Mouse (Mus musculus) cerebellum, postnatal 10 days (tissue): ENCODE data around the gene Gpr183.

Source experiments
- DNase-seq, 2 experiments: peaks; one replicate each; pipeline ENCODE4 v3.0.0; 2021; ENCODE audit warnings: mixed read lengths in 2 of 2

Gpr183 gene

DNA sequence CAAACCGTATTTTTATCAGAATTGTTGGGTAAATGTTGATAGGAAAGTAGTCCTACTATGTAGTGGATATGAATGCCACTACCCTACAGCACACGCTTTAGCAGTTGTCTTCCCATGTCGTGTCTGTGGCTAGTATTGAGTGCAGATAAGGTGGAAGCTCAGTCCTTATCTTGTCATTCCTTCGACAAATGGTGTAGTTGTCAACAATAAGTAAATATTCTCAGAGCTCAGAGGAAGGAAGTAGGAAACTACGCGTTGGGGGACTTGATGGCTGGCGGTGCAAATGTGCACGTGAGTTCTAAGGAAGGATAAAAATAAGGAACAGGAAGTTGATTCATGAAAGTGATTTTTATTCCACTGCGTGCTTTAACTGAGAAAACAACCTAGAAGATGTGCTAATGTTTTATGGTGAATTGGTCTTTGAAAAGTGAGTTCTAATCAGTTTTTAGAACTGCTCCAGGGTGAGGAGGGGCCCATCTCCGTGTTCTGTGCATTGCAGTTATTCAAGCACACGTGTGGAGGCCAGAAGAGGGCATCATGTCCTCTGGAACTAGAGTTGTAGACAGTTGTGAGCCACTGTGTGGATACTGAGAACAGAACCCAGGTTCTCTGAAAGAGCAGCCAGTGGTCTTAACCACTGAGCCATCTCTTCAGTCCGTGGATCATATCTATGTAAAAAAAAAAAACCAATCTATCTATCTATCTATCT is 35.6 kb downstream of the Gpr183 start:
- DNase-seq: no peak

DNA sequence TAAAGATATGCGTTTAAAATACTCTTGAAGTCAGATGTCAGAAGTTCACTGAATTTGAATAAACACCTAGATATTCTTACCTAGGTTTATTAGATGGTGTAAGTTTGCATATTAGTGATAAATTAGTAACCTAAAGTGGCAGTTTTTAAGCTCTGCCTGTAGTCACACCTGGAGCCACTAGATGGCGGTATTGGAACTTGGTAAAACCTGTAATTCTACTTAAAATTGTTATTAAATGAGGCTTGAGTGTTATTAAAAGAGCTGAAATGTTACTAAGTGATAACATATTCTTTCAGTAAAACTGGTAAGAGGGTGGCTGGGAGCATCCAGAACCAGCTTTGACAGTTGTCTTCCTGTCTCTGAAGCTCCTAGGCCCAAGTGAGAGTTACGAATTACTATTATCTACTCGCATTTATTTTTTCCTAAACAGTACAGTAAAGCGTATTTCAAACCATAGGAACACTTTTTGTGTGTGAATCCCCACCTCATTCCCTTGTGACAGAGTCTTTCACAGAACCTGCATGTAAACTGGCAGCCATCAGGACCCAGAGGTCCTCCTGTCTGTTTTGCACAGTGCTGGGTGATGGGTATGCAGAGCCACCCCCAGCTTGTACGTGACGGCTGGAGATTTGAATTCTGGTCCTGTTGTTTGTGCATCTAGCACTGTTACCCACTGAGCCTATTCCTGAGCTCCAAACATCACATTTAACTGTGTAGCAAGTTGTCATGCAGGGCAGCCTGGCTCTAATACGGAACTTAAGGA is 36.4 kb downstream of the Gpr183 start:
- peak; percentile 67 to 82 for DNase-seq

DNA sequence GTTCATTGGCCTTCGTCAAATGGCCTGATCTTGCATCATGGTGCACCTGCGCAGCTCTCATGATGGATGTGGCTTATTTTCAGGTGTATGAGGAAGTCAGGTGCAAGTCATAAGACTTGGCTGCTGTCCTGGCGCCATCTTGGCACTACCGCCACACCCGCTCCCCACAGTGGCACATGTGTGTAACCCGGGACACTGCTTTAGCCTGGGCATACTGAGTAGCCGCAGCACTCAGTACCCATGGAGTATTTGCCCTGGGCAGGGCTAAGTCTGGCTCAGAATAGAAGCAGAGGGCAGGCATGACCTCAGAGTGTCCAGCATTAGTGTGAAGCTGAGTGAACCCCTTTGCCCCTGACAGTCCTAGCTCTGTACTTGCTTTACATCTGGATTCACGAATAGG is 37.5 kb downstream of the Gpr183 start:
- DNase-seq: no peak

DNA sequence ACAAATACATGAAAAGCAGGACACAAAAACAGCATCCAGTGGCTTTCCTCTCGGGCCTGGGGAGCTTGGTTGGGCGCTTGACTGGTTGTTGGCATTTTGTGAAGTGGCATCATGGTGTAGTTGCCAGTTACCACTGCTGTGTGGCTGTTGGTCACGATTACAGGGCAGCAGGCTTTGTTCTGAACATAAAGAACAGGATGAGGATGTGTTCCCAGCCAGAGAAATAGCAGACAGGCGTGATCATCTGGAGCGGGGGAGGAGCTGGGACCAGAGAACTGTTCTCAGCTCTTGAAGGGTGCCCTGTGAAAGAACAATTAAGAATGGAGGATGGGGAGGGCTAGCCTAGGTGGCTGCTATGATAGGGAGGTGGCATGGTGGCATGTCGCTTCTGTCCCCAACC is 38.1 kb downstream of the Gpr183 start:
- DNase-seq: no peak

DNA sequence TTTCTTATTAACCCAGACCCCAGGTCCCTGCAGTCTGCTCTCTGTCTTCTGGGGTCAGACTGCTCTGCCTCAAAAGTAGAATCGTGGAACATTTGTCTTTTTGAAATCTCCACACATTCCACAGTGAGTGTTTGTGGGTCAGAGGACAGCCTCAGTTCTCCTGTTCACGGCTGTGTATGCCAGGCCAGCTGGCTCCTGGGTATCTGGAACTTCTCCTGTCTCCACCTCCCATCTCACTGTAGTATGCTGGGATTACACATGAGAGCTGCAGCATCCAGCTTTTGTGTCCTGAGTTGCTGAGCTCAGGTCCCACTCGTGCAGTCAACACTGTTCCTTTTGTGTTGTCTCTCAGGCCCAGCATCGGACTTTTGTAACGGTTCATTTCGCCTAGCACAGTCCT is 40.1 kb downstream of the Gpr183 start:
- no peak for DNase-seq

DNA sequence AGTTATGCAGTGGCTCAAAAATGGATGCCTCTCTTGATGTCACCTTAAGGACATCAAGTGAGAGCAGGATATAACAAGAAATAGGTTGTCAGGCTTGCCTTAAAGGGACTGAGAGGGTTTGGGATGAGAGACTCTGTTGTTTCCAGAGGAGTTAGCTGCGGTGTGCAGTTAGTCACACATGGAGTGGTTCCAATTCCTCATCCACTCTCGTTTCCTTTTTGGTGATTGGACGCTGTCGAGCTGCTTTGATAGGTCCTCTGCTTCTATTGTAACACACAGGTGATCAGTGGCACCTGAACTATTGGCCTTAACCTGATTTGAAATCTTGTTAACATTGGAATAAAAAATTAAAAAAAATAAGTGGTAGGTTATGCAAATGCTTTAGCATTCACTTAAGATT is 42.3 kb downstream of the Gpr183 start:
- DNase-seq: no peak

DNA sequence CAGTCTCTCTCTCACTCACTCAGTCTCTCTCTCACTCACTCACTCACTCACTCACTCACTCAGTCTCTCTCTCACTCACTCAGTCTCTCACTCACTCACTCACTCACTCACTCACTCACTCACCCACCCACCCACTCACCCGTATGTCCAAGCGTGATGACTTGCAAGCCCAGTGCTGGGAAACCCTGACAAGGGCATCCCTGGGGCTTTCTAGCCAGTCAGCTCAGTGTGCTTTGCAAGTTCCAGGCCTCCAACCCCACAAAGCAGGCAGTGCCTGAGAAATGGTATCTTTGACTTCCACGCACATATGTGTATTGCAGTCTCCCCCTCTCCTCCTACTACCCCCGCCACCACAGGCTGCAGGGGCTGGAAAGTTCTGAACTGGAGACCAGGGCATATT is 43.0 kb downstream of the Gpr183 start:
- no peak for DNase-seq

DNA sequence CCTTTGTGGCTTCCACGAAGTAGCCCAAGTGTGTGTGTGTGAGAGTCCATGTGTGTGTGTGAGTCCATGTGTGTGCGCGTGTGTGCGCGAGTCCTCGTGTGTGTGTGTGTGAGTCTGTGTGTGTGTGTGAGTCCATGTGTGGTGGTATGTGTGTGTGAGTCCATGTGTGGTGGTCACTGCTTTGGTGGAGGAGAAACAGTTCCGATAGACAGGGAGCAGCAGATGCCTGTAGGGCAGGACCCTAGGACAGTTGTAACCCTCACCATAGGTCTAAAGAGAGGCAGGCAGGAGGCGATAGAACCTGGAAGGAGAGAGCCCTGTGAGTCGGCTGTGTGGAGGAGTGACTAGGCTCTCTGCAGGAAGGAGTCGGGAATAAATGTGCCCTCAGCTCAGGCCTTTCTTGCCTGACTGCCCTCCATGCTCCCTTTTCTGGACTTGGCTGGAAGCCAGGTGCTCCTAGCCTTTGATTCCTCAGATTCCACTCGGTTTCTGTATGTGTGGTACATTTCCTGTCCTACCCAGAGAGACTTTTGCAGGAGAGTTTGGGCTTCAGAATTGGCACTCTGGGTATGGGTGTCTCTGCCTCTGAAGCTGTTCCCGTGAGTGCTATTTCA is 44.4 kb downstream of the Gpr183 start:
- peak; percentile 28 to 30 for DNase-seq

DNA sequence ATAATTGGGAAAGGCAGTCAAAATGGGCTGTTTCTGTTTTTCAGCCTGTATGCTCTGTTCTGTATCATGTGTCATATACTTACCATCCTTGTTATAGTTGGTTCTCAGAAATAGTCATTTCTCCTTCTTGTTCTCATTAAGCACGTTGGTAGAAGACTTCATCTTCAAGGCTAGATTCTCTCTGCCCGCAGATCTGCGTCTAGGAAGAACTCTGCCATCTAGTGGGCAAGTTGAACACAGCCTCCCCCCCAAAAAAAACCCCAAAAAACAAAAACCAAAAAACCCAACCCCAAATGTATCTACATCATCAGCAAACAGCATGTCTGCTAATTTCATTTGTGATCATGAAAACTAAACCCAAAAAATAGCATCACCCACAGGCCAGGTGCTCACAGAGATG is 45.2 kb downstream of the Gpr183 start:
- DNase-seq: peak; percentile 20 to 54

DNA sequence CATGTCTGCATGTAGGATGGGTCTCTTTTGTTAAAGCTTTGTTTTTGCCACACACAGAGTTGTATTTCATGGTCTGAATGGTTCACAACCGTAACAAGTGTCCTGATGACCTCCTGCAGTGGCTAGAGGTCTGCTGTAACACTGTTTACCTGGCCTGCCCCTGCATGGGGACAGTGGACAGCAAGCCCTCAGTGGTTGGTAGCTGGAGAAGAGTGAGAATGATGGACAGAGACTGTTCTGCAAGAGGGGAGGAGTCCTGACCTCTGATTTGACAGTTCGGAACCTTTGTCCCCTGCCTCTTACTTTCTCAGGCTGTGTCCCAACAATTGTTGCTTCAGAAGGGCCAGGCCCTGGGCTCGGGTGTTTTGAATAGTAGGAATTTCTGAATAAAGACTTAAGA is 46.7 kb downstream of the Gpr183 start:
- no peak for DNase-seq

DNA sequence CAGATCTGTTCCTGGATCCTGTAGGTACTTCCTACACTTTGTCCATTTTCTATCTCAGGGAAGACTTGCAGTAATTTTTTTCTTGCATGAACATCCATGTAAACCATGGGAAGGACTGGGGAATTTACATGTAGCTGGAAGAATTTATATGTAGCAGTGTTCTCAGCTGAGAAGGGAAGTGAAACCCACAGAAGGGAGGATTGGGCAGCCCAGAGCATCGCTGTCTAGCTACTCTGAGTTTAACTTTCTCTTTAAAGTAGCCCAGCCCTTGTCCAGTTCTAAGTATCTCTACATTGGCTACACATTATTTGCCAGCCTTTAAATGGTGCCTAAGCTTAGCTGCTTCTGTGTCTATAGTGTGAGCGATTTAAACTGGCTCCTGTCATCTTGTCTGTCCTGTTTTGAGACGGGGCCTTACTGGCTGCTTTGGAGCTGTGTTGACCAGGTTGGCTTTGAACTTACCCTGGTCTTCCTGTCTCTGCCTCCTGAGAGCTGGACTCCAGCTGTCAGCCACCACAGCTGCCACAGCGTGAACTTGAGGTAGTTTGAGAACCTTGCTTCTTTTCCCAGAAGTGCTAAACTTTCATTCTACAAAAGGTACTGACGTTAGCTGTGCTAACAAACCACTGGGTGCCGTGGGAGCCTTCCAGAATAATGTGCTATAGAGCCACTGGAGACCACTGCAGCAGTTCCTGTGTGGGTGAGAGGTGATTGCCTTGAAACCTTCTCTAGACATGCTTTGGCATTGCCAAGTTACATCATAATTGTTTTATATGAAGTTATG is 48.5 kb downstream of the Gpr183 start:
- no peak for DNase-seq

DNA sequence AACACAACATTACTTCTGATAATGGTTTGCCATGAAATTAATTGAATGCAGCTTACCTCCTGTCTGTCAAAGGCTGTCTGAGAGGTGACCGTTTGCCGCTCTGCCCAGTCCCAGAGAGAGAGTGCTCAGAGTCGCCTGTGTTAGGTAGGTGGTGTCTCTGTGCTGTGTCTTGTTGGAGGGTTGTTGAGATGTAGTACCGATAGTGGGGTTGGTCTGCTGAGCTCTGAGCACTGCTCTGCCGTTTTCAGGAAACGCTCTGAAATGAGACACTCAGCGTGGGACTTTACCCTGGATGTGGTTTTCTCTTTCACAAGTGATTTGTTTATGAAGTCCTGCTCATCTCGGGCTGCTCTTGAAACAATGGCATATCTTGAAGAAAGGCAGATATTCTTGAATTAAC is 49.4 kb downstream of the Gpr183 start, which contains the start of gene Gpr18:
Gene Gpr18, minus strand, starts transcription at position 161 of the 400 bp plus-strand sequence.
- DNase-seq: no peak

DNA sequence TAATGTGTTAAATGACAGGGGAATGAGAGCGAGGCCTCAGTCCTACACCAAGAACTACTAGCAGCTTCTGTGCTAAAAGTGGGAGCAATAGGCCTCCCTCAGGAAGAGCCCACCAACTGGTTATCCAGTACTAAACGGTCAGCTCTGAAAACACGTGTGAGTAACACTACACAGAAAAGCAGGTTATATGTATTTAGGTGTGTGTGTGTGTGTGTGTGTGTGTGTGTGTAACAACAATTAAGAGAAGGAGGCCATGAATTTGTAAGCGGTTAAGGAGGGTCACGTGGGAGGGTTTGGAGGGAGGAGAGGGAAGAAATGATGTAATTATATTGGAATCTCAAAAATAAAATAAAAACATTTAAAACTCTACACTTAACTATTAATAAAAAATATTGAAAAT is 49.9 kb downstream of the Gpr183 start:
- DNase-seq: no peak

DNA sequence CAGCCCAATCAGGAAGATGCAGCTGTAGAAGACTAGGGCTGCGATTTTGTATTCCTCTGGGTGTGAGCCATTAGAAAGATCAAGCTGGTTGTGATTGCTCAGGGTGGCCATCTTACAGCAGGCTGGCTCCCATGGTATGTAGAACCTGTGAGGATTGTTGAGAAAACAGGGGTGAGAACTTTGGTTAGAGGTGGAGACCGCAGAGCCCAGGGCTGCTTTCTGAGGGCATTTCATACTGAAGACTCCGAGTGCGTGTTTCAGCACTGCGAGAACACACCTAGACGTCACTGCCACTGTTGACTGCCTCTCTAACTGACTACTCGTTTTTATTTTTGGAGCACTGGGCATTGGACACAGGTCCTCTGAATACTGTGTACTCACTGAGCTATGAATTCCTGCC is 52.5 kb downstream of the Gpr183 start:
- no peak for DNase-seq

DNA sequence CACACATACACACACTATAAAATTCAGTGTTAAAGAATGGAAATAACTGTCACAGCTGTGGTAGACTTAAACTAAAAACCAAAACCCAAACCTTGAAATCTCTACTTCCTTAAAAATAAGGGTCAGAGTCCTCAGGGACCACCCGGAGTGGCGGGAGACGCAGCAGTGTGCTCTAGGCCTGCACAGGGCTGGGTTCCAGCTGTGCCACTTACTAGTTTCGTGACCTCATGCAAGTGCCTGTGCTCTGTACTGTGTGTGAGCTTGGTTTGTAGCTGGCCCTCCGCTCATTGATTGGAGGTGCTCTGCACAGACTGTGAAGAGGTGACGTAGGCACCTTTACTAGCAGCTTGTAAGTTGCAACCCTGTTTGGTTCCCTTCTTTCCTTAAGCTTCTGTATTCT is 55.1 kb downstream of the Gpr183 start:
- DNase-seq: no peak

DNA sequence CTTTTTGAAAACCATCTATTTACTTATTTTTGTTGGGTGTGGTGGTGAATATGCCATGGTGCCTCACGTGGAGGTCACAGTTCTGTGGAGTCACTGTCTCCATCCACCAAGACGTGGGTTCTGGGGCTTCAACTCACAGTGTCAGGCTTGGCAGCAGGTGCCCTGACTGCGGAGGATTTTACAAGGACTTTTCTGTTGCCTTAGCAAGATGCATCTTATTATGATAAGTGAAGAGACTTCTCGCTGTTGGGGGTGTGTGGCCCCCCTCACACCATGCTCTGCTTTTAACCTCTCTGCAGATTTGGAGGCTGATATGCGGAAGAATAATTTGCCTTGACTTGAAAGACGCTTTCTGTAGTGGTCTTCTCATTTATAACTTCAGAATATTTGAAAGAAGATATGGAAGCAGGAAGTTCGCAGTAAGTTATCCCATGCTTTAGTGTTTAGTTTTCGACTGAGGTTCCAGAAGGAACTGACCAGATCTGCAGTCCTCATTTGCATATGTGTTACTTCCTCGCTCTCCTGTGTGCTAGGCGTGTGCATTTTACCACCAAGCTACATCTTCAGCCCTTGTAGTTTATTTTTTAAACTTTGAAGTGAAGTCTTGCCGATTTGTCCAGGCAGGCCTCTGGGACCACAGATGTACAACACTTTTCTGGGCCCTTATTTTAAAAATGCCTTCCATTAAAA is 57.9 kb downstream of the Gpr183 start:
- DNase-seq: no peak

DNA sequence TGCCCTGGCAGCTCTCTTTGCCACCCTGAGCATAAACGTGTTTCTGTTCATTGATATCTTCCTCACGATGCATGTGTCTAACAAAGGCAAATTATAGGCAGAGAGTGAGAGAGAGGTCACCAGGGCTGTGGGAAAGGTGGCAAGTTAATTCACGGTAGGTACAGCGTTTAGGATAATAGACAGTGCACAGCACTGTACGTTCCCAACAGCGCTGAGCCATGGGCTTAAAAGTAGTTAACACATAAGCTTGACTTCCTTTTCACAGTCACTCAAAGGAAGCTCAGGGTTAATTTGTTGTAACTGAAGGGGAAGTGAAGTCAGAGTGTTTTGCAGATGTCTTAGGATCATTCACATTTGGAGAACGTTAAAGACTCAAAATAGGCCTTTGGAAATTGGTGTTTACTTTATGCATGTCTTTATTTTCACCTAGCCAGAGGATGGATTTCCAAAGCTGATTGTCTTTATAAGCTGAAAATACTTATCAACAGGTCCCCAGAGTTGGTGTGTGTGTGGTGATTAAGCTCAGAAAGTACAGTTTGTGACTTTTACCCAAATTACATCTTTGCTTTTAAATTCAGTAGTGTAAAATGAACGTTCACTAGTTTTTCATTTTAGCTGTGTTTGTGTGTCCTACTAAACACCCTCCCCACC is 58.5 kb downstream of the Gpr183 start:
- no peak for DNase-seq

DNA sequence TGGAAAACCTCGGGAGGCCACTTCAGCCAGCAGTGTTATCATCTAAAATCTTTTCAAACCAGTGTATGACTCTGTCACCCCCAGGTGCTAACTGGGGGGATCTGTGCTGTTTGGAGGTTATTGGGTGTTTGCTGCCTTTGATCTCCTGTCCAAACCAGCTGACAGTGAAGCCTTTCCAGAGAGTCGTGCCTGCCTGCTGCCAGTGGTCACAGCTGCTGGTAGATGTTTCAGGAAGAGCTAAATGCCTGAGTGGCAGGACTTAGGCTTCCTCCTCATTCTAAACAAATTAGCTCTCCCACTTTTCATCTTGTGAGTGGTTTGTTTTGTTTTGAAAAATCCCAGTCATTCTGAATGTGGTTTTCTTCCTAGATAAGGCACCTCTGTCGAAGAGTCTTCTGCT is 60.2 kb downstream of the Gpr183 start:
- no peak for DNase-seq

DNA sequence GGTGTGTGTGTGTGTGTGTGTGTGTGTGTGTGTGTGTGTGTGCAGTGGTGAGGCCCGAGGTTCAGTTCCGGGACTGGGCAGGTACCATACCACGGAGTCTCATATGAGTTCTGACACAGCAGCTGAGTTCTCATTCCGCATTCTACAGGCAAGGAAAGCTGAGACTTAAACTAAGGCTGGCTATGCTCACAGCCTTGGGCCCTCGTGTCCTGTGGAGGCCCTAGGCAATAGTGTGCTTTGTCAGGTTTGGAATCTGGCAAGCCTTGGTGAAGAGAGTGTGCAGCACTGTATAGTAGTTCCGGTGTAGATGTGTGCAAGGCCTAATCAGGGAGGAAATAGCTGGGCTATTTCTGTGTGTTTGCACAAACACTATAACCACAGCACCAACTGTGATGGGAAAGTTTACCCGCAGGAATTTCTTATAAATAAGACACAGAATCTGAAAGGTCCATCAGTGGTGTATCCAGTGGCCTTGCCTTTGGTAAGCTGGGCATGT is 61.6 kb downstream of the Gpr183 start:
- DNase-seq: no peak
